Mouse (Mus musculus): Measurements from ENCODE around the gene Hs3st4. TPM values are rescaled to one million over a fixed set of nuclear protein-coding genes. Genes with fewer than 3 reads are reported as not detected.

Gene Hs3st4
- polyA plus RNA-seq, 1 experiment: not detected

- no peak for TF ChIP-seq CTCF (IDR thresholded peaks at IDR 0.05; ENCODE audit: control insufficient read depth, insufficient read depth, low read length)
- no peak for TF ChIP-seq POLR2A (IDR thresholded peaks at IDR 0.05; ENCODE audit: borderline replicate concordance, control insufficient read depth, low read depth, low read length)
- Histone ChIP-seq H3K4me3 (replicated peaks; ENCODE audit: control insufficient read depth, low read depth, low read length) (no peak overlapping the region), H3K4me1 (ENCODE audit: control insufficient read depth, insufficient read depth, low read length) (no peaks in the 10 kb centered on the region), H3K27ac (ENCODE audit: control insufficient read depth, insufficient read depth, low read depth, low read length, poor library complexity) (no peak overlapping the region)
- WGBS: 10% methylated on average over 83 of the region's 97 CpGs
Measured at GRCm38 (mm10) chr7:123983177-123984046, 743 bp downstream of the Hs3st4 start.

- Histone ChIP-seq H3K4me3 (replicated peaks; ENCODE audit: control insufficient read depth, low read depth, low read length) (no peak overlapping the region), H3K4me1 (ENCODE audit: control insufficient read depth, insufficient read depth, low read length) (no peaks in the 10 kb centered on the region), H3K27ac (ENCODE audit: control insufficient read depth, insufficient read depth, low read depth, low read length, poor library complexity) (no peak overlapping the region)
- WGBS: 69% methylated on average over 3 of the region's 3 CpGs
- TF ChIP-seq CTCF (IDR thresholded peaks at IDR 0.05; ENCODE audit: control insufficient read depth, insufficient read depth, low read length) (no peak), POLR2A (IDR thresholded peaks at IDR 0.05; ENCODE audit: borderline replicate concordance, control insufficient read depth, low read depth, low read length) (no peak)
Measured at GRCm38 (mm10) chr7:123992121-123992520, 9.5 kb downstream of the Hs3st4 start.

- TF ChIP-seq CTCF (IDR thresholded peaks at IDR 0.05; ENCODE audit: control insufficient read depth, insufficient read depth, low read length): no peak
- no peak for TF ChIP-seq POLR2A (IDR thresholded peaks at IDR 0.05; ENCODE audit: borderline replicate concordance, control insufficient read depth, low read depth, low read length)
- no peak overlapping the region for H3K27ac ChIP-seq (ENCODE audit: control insufficient read depth, insufficient read depth, low read depth, low read length, poor library complexity)
- 40% methylated on average over 3 of the region's 3 CpGs for WGBS
- H3K4me3 ChIP-seq (replicated peaks; ENCODE audit: control insufficient read depth, low read depth, low read length): no peak overlapping the region
- H3K4me1 ChIP-seq (ENCODE audit: control insufficient read depth, insufficient read depth, low read length): no peaks in the 10 kb centered on the region
Measured at GRCm38 (mm10) chr7:123997266-123997665, 14.6 kb downstream of the Hs3st4 start.

GRCm38 (mm10) chr7:123998601-123999000, 15.9 kb downstream of the Hs3st4 start:
- TF ChIP-seq CTCF (IDR thresholded peaks at IDR 0.05; ENCODE audit: control insufficient read depth, insufficient read depth, low read length) (no peak), POLR2A (IDR thresholded peaks at IDR 0.05; ENCODE audit: borderline replicate concordance, control insufficient read depth, low read depth, low read length) (no peak)

GRCm38 (mm10) chr7:124026908-124027307, 44.2 kb downstream of the Hs3st4 start:
- Histone ChIP-seq H3K27ac (ENCODE audit: control insufficient read depth, insufficient read depth, low read depth, low read length, poor library complexity) (no peak overlapping the region), H3K4me1 (ENCODE audit: control insufficient read depth, insufficient read depth, low read length) (no peaks in the 10 kb centered on the region), H3K4me3 (replicated peaks; ENCODE audit: control insufficient read depth, low read depth, low read length) (no peak overlapping the region)
- 78% methylated on average over 5 of the region's 5 CpGs for WGBS
- TF ChIP-seq POLR2A (IDR thresholded peaks at IDR 0.05; ENCODE audit: borderline replicate concordance, control insufficient read depth, low read depth, low read length) (no peak), CTCF (IDR thresholded peaks at IDR 0.05; ENCODE audit: control insufficient read depth, insufficient read depth, low read length) (no peak)

More at GRCm38 (mm10) chr7:123998601-123999000, 15.9 kb downstream of the Hs3st4 start:
- WGBS: 72% methylated on average over 7 of the region's 7 CpGs
- Histone ChIP-seq H3K4me1 (ENCODE audit: control insufficient read depth, insufficient read depth, low read length) (no peaks in the 10 kb centered on the region), H3K27ac (ENCODE audit: control insufficient read depth, insufficient read depth, low read depth, low read length, poor library complexity) (no peak overlapping the region), H3K4me3 (replicated peaks; ENCODE audit: control insufficient read depth, low read depth, low read length) (no peak overlapping the region)

GRCm38 (mm10) chr7:124032236-124032635, 49.6 kb downstream of the Hs3st4 start:
- TF ChIP-seq CTCF (IDR thresholded peaks at IDR 0.05; ENCODE audit: control insufficient read depth, insufficient read depth, low read length): no peak
- no peak for TF ChIP-seq POLR2A (IDR thresholded peaks at IDR 0.05; ENCODE audit: borderline replicate concordance, control insufficient read depth, low read depth, low read length)

GRCm38 (mm10) chr7:124033332-124033731, 50.7 kb downstream of the Hs3st4 start:
- TF ChIP-seq POLR2A (IDR thresholded peaks at IDR 0.05; ENCODE audit: borderline replicate concordance, control insufficient read depth, low read depth, low read length): no peak
- H3K27ac ChIP-seq (ENCODE audit: control insufficient read depth, insufficient read depth, low read depth, low read length, poor library complexity): no peak overlapping the region
- WGBS: 67% methylated on average over 2 of the region's 2 CpGs

More at GRCm38 (mm10) chr7:124032236-124032635, 49.6 kb downstream of the Hs3st4 start:
- H3K4me3 ChIP-seq (replicated peaks; ENCODE audit: control insufficient read depth, low read depth, low read length): no peak overlapping the region
- no peak overlapping the region for H3K27ac ChIP-seq (ENCODE audit: control insufficient read depth, insufficient read depth, low read depth, low read length, poor library complexity)
- no peaks in the 10 kb centered on the region for H3K4me1 ChIP-seq (ENCODE audit: control insufficient read depth, insufficient read depth, low read length)
- 36% methylated on average over 2 of the region's 2 CpGs for WGBS

GRCm38 (mm10) chr7:124037281-124037700, 54.6 kb downstream of the Hs3st4 start:
- Histone ChIP-seq H3K4me3 (replicated peaks; ENCODE audit: control insufficient read depth, low read depth, low read length) (no peak overlapping the region), H3K27ac (ENCODE audit: control insufficient read depth, insufficient read depth, low read depth, low read length, poor library complexity) (no peak overlapping the region), H3K4me1 (ENCODE audit: control insufficient read depth, insufficient read depth, low read length) (no peaks in the 10 kb centered on the region)
- 71% methylated on average over 5 of the region's 5 CpGs for WGBS
- TF ChIP-seq POLR2A (IDR thresholded peaks at IDR 0.05; ENCODE audit: borderline replicate concordance, control insufficient read depth, low read depth, low read length) (no peak), CTCF (IDR thresholded peaks at IDR 0.05; ENCODE audit: control insufficient read depth, insufficient read depth, low read length) (no peak)

More at GRCm38 (mm10) chr7:124033332-124033731, 50.7 kb downstream of the Hs3st4 start:
- Histone ChIP-seq H3K4me1 (ENCODE audit: control insufficient read depth, insufficient read depth, low read length) (no peaks in the 10 kb centered on the region), H3K4me3 (replicated peaks; ENCODE audit: control insufficient read depth, low read depth, low read length) (no peak overlapping the region)
